Mouse (Mus musculus) liver (tissue): ENCODE data around the gene Efhd2.
A peak's percentile ranks its signal among the peaks of the same experiment; 100 is the strongest.

ENCODE experiments used
- DNase-seq: peaks from one replicate; pipeline ENCODE4 v3.0.0-alpha.2; 2020; ENCODE audit warnings: mixed read lengths

The Efhd2 gene

GRCm38 (mm10) chr4:141879875-141880274 lies 5.2 kb upstream of the Efhd2 start:
- no peak for DNase-seq

- no peak for DNase-seq
Measured at GRCm38 (mm10) chr4:141879074-141879473, 4.4 kb upstream of the Efhd2 start.

GRCm38 (mm10) chr4:141878621-141879020 lies 3.9 kb upstream of the Efhd2 start:
- DNase-seq: no peak

- DNase-seq: no peak
Measured at GRCm38 (mm10) chr4:141875481-141876108, 875 bp upstream of the Efhd2 start.

GRCm38 (mm10) chr4:141874111-141874600 lies 564 bp downstream of the Efhd2 start:
- DNase-seq: peak; percentile 34

- no peak for DNase-seq
Measured at GRCm38 (mm10) chr4:141872977-141873376, 1.7 kb downstream of the Efhd2 start.

- no peak for DNase-seq
Measured at GRCm38 (mm10) chr4:141871909-141872308, 2.8 kb downstream of the Efhd2 start.

GRCm38 (mm10) chr4:141871333-141871725 lies 3.4 kb downstream of the Efhd2 start:
- peak; percentile 54 for DNase-seq

GRCm38 (mm10) chr4:141870666-141871332 lies 3.9 kb downstream of the Efhd2 start:
- DNase-seq: no peak

- no peak for DNase-seq
Measured at GRCm38 (mm10) chr4:141869436-141870215, 5.1 kb downstream of the Efhd2 start.

GRCm38 (mm10) chr4:141868051-141868450 lies 6.7 kb downstream of the Efhd2 start:
- DNase-seq: no peak

GRCm38 (mm10) chr4:141867498-141867897 lies 7.2 kb downstream of the Efhd2 start:
- peak; percentile 37 for DNase-seq

- DNase-seq: no peak
Measured at GRCm38 (mm10) chr4:141866933-141867490, 7.7 kb downstream of the Efhd2 start.

GRCm38 (mm10) chr4:141865600-141865999 lies 9.1 kb downstream of the Efhd2 start:
- no peak for DNase-seq

GRCm38 (mm10) chr4:141865006-141865405 lies 9.7 kb downstream of the Efhd2 start:
- DNase-seq: no peak

- no peak for DNase-seq
Measured at GRCm38 (mm10) chr4:141864506-141864905, 10.2 kb downstream of the Efhd2 start.

- DNase-seq: no peak
Measured at GRCm38 (mm10) chr4:141863726-141864280, 10.9 kb downstream of the Efhd2 start.

- no peak for DNase-seq
Measured at GRCm38 (mm10) chr4:141862867-141863266, 11.9 kb downstream of the Efhd2 start.

- DNase-seq: no peak
Measured at GRCm38 (mm10) chr4:141861591-141862295, 13.0 kb downstream of the Efhd2 start.

GRCm38 (mm10) chr4:141860246-141860841 lies 14.4 kb downstream of the Efhd2 start:
- no peak for DNase-seq

GRCm38 (mm10) chr4:141859351-141859750 lies 15.4 kb downstream of the Efhd2 start:
- DNase-seq: no peak

- DNase-seq: no peak
Measured at GRCm38 (mm10) chr4:141858501-141858900, 16.2 kb downstream of the Efhd2 start.
